Mouse (Mus musculus): ENCODE data around the gene Rfk.

Rfk gene

GRCm38 (mm10) chr19:17393841-17394591 is at the start of gene Rfk:
Gene Rfk (plus strand): TSS chr19:17394043.
- peak; percentile 89 for DNase-seq

- DNase-seq, result no peak
Measured at GRCm38 (mm10) chr19:17344881-17345280, 49.0 kb upstream of the Rfk start.

GRCm38 (mm10) chr19:17346716-17347474 is 46.9 kb upstream of the Rfk start:
- no peak for DNase-seq

DNA sequence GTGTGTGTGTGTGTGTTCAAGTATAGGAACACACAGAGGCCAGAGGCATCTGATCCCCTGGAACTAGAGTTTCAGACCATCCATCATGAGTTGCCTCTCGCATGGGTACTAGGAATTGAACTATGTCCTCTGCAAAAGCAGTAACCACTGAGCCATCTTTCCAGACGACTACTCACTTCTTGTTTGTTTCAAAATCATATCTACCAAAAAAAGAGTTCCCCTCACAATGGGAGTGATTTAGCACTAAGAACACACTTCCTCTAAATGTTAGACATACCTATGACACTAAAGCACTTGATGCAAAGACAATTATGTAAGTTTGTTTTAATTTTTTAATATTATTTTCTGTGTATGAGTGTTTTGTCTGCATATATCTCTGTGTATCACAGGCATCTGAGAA is 46.0 kb upstream of the Rfk start:
- DNase-seq, result no peak

DNA sequence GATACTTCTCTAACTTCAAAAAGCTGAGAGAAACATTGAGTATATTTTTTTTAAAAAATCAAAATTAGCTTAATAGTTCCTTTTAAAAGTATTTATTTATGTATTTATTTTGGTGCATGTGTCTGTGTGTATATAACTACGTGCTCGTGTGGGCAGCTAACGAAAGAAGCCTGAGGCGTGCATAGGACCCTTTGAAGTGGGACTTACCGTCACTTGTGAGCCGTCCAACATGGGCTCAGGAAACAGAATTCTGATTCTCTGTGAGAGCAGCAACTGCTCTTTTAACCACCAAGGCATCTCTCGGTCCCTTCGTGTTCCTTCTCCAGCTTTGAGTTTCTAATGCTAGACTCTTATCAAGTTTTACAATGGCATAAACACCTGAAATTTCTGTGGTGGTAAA is 40.1 kb upstream of the Rfk start:
- DNase-seq, result no peak

DNA sequence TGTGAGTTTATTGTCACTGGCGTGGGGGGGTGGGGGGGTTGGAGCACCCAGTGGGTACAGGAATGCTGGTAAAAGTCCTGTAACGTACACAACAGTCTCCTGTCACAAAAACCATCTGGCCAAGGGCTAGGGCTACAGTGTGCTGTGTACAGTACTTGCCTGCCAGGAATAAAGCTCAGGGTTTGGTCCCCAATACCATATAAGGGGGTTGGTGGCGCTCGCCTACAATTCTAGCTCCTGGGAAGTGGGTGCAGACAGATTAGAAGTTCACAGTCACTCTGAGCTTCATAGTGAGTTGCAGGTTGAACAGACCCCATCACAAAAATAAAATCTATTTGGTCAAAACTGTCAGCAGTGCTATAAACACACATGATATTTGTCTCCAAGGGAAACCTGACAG is 39.5 kb upstream of the Rfk start:
- DNase-seq, result no peak

- DNase-seq, result no peak
Measured at GRCm38 (mm10) chr19:17354797-17355196, 39.0 kb upstream of the Rfk start.

DNA sequence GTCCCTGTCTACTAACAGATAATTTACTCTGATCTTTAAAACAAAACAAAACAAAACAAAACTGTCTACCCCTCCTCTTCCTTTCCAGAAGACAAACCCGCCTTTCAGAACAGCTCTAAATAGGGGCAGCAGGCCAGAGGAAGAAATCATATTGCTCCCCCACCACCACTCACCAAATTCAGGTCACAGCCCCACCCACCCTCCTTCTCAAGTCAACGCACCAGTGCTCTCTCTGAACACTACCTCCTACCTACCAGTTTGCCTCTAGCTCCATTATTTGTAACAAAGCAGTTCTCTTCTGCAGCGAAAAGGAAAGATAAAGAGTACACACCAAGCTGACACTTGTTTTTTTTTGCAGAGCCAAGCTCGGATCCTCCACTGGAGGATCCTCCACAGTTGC is 38.5 kb upstream of the Rfk start:
- DNase-seq, result no peak

DNA sequence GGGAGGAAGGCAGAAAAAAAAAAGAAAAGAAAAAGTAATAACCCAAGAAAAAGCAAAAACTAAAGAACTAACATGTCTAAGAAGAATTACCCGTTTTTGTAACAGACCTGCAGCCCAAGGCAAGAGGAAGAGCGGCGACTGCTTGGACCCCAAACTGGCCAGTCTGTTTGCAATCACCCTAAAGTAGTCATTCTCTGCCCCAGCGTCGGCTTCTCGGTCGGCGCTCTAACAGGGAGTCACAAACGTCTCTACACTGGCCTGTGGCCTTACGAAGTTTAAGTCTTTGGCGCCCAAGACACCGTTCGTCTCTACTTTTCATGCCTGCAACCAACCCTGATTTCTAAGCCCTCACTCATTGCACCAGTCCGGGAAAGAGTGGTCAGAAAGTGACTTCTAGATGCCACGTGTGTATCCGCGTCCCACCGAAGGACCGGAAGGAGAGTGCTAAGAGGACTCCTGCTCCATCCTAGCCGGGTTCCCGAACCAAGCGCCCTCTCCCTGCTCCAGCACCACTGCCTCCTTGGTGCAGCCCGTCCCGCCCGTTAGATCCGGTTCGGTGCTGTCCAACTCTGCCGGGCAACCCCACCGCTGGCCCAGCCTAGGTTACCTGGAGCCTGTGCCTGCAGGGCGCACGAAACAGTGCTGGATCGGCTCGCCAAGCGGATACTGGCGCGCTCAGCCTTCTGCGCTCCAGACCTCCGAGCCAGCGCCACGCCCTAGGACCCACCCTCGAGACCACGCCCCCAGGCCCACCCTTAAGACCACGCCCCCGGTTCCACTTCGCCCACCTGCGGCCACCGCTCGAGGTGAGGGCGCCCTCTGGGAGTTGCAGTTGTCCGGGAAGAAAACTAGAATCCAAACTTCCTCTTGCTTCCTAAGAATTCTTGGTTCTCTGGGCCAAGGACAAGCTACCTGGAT is 37.6 kb upstream of the Rfk start:
- no peak for DNase-seq

DNA sequence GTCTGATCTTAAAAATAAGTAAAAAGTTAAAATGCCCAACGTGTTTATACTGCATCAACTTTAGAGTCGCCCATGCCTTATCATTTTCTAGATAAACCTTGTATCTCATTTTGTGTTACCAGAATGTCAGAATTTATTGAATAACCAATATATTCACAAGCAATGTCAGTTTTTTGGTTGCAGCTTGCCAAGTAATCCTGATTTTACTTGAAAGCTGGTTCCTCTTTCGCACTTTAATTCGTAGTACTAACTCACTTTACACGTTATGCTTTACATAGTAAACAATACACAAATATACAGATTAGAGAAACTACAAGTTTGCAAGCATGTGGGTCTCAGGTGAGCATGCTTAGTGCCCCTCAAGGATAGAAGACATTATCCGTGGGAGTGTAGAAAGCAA is 36.9 kb upstream of the Rfk start:
- DNase-seq, result no peak

GRCm38 (mm10) chr19:17357391-17357790 is 36.5 kb upstream of the Rfk start:
- no peak for DNase-seq

- DNase-seq, result no peak
Measured at GRCm38 (mm10) chr19:17359315-17359890, 34.4 kb upstream of the Rfk start.

- no peak for DNase-seq
Measured at GRCm38 (mm10) chr19:17361181-17361580, 32.7 kb upstream of the Rfk start.

- DNase-seq, result no peak
Measured at GRCm38 (mm10) chr19:17364741-17365140, 29.1 kb upstream of the Rfk start.

DNA sequence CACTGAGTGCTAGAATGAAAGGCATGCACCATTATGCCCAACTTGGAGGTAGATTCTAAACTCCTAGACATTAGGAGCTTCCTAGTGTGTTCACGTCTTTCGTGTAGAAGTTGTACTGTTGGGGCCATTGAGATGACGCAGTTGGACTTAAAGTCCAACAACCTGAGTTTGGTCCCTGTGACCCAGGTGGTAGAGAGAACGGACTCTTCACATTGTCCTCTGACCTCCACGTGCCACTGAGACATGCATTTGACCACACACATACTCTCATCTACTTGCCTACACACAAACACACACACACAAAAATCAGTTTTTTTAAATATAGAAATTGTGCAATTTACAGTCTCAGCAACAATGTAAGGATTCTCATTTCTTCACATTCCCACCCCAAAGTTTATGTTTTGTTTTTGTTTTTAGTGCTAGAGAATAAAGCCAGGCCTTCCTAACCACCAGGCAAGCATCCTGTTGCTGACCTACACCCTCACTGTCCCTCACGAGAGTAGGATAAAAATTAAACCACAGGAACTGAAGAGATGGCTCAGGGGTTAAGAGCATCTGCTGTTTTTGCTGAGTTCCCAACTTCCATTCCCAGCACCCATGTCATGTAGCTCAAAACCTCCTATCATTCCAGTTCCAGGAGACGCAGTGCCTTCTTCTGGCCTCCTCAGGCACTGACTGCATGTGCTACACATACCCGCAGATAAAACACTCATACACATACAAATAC is 27.3 kb upstream of the Rfk start:
- DNase-seq, result no peak

DNA sequence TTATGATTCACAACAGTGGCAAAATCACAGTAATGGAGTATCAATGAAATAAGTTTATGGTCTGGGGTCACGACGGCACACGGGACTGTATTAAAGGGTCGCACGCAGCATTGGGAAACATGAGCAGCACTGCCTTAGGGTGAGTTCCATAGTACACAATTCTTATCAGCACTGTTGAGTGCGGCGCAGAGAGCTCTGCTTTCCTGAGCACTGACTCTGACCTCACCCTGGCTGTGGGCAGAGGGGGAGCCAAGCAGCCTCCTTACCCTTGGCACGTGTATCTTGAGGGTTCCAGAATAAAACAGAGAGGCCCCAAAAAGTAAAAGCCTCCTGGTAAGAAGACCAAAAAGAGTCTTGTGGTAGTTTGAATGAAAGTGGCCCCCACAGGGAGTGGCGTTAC is 25.3 kb upstream of the Rfk start:
- DNase-seq, result no peak

GRCm38 (mm10) chr19:17369581-17369980 is 24.3 kb upstream of the Rfk start:
- no peak for DNase-seq

DNA sequence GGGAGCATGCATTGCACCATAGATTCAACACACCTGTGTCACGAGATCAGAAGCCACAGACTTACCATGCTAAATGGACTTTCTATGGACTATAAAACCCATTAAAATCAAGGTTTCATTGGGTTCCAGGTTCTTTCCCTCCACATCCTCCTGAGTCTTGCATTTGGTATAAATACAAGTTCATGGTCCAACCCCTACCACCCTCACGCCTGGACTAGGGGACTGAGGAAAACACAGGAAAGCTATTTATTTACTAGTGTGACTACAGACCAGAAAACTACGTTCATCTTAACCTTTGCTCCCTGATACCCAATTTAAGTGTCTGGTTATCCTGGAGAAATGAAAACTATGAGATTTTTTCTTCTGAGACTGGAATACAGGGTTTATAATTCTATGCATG is 21.1 kb upstream of the Rfk start, which contains the start of gene Gcnt1:
Gcnt1 (minus strand) TSS at position 144 of the 400 bp plus-strand sequence.
- no peak for DNase-seq

DNA sequence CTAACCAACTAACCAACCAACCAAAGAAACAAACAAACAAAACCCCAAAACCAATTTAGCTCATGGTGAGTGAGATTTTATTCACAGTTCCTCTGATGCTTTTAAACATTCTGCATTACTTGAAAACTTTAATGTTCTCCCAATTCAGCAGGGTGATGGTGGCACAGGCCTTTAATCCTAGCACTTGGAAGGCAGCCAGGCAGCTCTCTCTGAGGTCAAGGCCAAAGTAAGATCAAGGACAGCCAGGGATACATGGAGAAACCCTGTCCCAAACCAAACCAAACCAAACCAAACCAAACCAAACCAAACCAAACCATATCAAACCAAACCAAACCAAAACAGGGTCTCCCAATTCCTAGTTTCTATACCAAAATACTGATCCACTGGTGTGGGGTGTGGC is 15.0 kb upstream of the Rfk start:
- DNase-seq, result no peak

DNA sequence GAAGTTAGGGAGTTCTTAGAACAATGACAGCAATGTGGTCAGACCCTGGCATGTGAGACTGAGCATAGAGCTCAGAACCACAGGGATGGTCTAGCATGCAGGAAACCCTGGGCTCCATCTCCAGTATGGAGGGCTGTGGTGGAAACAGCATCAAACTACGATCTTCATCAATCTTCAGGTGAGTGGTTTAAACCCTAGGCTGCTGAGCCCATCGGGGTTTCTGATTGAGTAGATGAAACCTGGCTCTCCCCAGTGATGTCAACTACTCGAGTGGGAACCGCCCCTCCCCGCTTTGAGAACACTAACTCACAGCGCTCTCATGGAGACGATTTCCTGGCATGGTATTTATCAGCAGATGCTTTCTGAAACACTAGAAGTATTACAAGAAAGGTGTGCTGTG is 13.3 kb upstream of the Rfk start:
- DNase-seq, result no peak

- DNase-seq, result peak; percentile 10
Measured at GRCm38 (mm10) chr19:17382807-17383397, 10.9 kb upstream of the Rfk start.

- no peak for DNase-seq
Measured at GRCm38 (mm10) chr19:17385022-17385421, 8.8 kb upstream of the Rfk start.
